In the genomic region with DNA sequence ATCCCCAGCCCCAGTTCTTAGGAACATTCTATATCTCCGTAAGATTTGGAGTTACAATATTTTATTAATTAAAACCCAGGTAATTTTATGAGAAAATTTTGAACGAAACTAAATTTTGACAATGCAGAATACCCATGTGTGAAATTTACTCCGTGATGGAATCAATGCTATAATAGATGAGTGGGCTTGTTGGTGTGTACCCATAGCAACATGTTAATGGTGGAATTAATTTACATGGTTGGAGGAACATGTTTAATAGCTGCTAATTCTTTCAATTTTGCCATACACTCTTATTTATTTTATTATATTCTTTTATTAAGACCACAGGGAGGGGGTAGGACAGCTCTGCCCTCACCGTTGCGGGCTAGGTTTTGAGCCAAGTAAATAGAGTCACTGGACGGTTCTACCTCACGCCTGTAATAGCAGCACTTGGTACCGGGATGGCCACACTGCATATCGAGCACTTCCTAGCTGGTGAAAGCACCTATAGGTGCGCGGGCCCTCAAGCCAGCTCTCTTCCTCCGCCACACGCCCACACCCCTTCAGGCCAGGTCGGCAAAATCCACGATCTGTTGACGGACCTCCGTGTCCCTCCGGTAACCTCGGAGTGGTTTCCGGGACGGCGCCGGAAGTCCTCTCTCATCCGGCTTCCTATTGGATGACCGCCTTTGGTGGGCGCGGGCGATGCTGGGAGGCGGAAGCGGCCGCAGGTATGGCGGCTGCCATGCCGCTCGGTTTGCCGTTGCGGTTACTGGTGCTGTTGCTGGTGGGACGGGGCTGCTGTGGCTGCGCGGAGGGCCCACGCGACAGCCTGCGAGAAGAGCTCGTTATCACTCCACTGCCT, we compare ENCODE assay signal across 8 mouse cellular contexts. TPM values are rescaled to one million over a fixed set of nuclear protein-coding genes. Genes with fewer than 3 reads are reported as not detected.
DNase-seq lines count a peak whose midpoint lies in the region; ATAC-seq and TF ChIP-seq lines count a peak whose summit lies in the region.

A gene (plus strand): TSS at position 674 of the 844 bp plus-strand sequence.

- peak; percentile 95 for ATAC-seq in forebrain, embryonic 12.5 days (ENCODE audit: low FRiP score)
- peak; percentile 96 for ATAC-seq in heart, embryonic 16.5 days (replicated peaks; ENCODE audit: extremely low read depth, insufficient read depth, low FRiP score)
- ATAC-seq in liver, embryonic 15.5 days (ENCODE audit: insufficient read depth), result peak; percentile 90
- ATAC-seq in neural tube, embryonic 11.5 days (ENCODE audit: insufficient read depth, low FRiP score, low TSS enrichment), result peak; percentile 96
- ATAC-seq in stomach, embryonic 16.5 days (ENCODE audit: insufficient read depth, low FRiP score), result peak; percentile 92

- H3K4me1 ChIP-seq in E14TG2a.4 (replicated peaks; ENCODE audit: low read depth, low read length), result peaks cover 33% of the 10 kb centered on the region
- H3K4me1 ChIP-seq in forebrain, embryonic 12.5 days, result peaks cover 14% of the 10 kb centered on the region
- H3K4me1 ChIP-seq in heart, embryonic 16.5 days (ENCODE audit: control insufficient read depth, insufficient read depth, low read length), result peaks cover 12% of the 10 kb centered on the region
- peaks cover 23% of the 10 kb centered on the region for H3K4me1 ChIP-seq in liver, embryonic 15.5 days (replicated peaks)
- peaks cover 8% of the 10 kb centered on the region for H3K4me1 ChIP-seq in neural tube, embryonic 11.5 days (ENCODE audit: control insufficient read depth, insufficient read depth, low read length)
- peaks cover 12% of the 10 kb centered on the region for H3K4me1 ChIP-seq in stomach, embryonic 16.5 days (ENCODE audit: control insufficient read depth, insufficient read depth, low read length)

- peak within 1 kb of the TSS; percentile 95 for H3K4me3 ChIP-seq in E14TG2a.4 (replicated peaks; ENCODE audit: low read length)
- peak within 1 kb of the TSS; percentile 89 for H3K4me3 ChIP-seq in forebrain, embryonic 12.5 days (replicated peaks)
- peak within 1 kb of the TSS; percentile 90 for H3K4me3 ChIP-seq in heart, embryonic 16.5 days (ENCODE audit: low read length)
- peak within 1 kb of the TSS; percentile 88 for H3K4me3 ChIP-seq in liver, embryonic 15.5 days (replicated peaks)
- peak within 1 kb of the TSS; percentile 89 for H3K4me3 ChIP-seq in neural tube, embryonic 11.5 days (ENCODE audit: low read depth, low read length)
- peak within 1 kb of the TSS; percentile 94 for H3K4me3 ChIP-seq in stomach, embryonic 16.5 days (replicated peaks; ENCODE audit: low read length)

- peaks cover 34% of the 10 kb centered on the region for H3K36me3 ChIP-seq in E14TG2a.4 (ENCODE audit: insufficient read depth, low read length)
- H3K36me3 ChIP-seq in forebrain, embryonic 12.5 days (replicated peaks), result peaks cover 22% of the 10 kb centered on the region
- peaks cover 14% of the 10 kb centered on the region for H3K36me3 ChIP-seq in heart, embryonic 16.5 days (ENCODE audit: control insufficient read depth, insufficient read depth)
- H3K36me3 ChIP-seq in liver, embryonic 15.5 days (replicated peaks), result peaks cover 22% of the 10 kb centered on the region
- H3K36me3 ChIP-seq in neural tube, embryonic 11.5 days (ENCODE audit: control insufficient read depth, insufficient read depth, low read length), result peaks cover 3% of the 10 kb centered on the region; the same call in 1 of the 2 replicates
- H3K36me3 ChIP-seq in stomach, embryonic 16.5 days (ENCODE audit: control insufficient read depth, insufficient read depth, low read length), result peaks cover 2% of the 10 kb centered on the region; the same call in 1 of the 2 replicates

- peak; percentile 76 for DNase-seq in c-Kit-positive CD71-positive TER-119-negative erythroid progenitor cells, embryonic 14.5 days (ENCODE audit: low read depth)
- peak; percentile 91 to 93 for DNase-seq in kidney, postnatal 36 days
- DNase-seq in neural tube, embryonic 11.5 days (ENCODE audit: low spot score), result peak; percentile 87

- H3K9ac ChIP-seq in forebrain, embryonic 12.5 days, result peak within 1 kb of the TSS; percentile 74
- H3K9ac ChIP-seq in heart, embryonic 16.5 days (ENCODE audit: low read length), result peak within 1 kb of the TSS; percentile 85
- peak within 1 kb of the TSS; percentile 70 for H3K9ac ChIP-seq in liver, embryonic 15.5 days
- H3K9ac ChIP-seq in neural tube, embryonic 11.5 days (ENCODE audit: low read length), result peak within 1 kb of the TSS; percentile 76
- H3K9ac ChIP-seq in stomach, embryonic 16.5 days (ENCODE audit: low read length), result peak within 1 kb of the TSS; percentile 85

- H3K27me3 ChIP-seq in E14TG2a.4 (ENCODE audit: insufficient read depth, low read length), result no peaks in the 10 kb centered on the region
- H3K27me3 ChIP-seq in forebrain, embryonic 12.5 days, result 0 out of 2 replicates have a peak, but pooled peaks cover 5% of the 10 kb centered on the region
- no peaks in the 10 kb centered on the region for H3K27me3 ChIP-seq in heart, embryonic 16.5 days (ENCODE audit: control insufficient read depth, insufficient read depth, low read length)
- H3K27me3 ChIP-seq in liver, embryonic 15.5 days, result no peaks in the 10 kb centered on the region
- H3K27me3 ChIP-seq in neural tube, embryonic 11.5 days (ENCODE audit: control insufficient read depth, insufficient read depth, low read length), result no peaks in the 10 kb centered on the region
- no peaks in the 10 kb centered on the region for H3K27me3 ChIP-seq in stomach, embryonic 16.5 days (ENCODE audit: control insufficient read depth, insufficient read depth, low read length)

- no peak for TF ChIP-seq CTCF in E14TG2a.4 (conservative IDR thresholded peaks at IDR 0.05; ENCODE audit: low read length)

- H3K4me2 ChIP-seq in forebrain, embryonic 12.5 days, result peak within 1 kb of the TSS; percentile 97
- peak within 1 kb of the TSS; percentile 78 for H3K4me2 ChIP-seq in heart, embryonic 16.5 days (ENCODE audit: low read depth, low read length)
- H3K4me2 ChIP-seq in liver, embryonic 15.5 days, result peak within 1 kb of the TSS; percentile 91
- peak within 1 kb of the TSS; percentile 95 for H3K4me2 ChIP-seq in neural tube, embryonic 11.5 days (ENCODE audit: low read depth)
- H3K4me2 ChIP-seq in stomach, embryonic 16.5 days (ENCODE audit: low read depth, low read length), result peak within 1 kb of the TSS; percentile 97

- peak within 1 kb of the TSS; percentile 46; the same call in 1 of the 2 replicates for H3K27ac ChIP-seq in forebrain, embryonic 12.5 days
- H3K27ac ChIP-seq in heart, embryonic 16.5 days (ENCODE audit: low read length), result peak within 1 kb of the TSS; percentile 73
- peak within 1 kb of the TSS; percentile 56; the same call in 1 of the 2 replicates for H3K27ac ChIP-seq in liver, embryonic 15.5 days (replicated peaks)
- no peak within 1 kb of the TSS for H3K27ac ChIP-seq in neural tube, embryonic 11.5 days (ENCODE audit: low read depth, low read length)
- peak within 1 kb of the TSS; percentile 64 for H3K27ac ChIP-seq in stomach, embryonic 16.5 days (ENCODE audit: low read length)

- peaks cover 4% of the 10 kb centered on the region; the same call in 1 of the 2 replicates for H3K9me3 ChIP-seq in E14TG2a.4 (ENCODE audit: low read length)
- no peaks in the 10 kb centered on the region for H3K9me3 ChIP-seq in forebrain, embryonic 12.5 days
- H3K9me3 ChIP-seq in heart, embryonic 16.5 days (replicated peaks; ENCODE audit: control insufficient read depth, low read length), result no peaks in the 10 kb centered on the region
- no peaks in the 10 kb centered on the region for H3K9me3 ChIP-seq in liver, embryonic 15.5 days (replicated peaks)
- H3K9me3 ChIP-seq in neural tube, embryonic 11.5 days (ENCODE audit: control insufficient read depth, low read length), result no peaks in the 10 kb centered on the region
- no peaks in the 10 kb centered on the region for H3K9me3 ChIP-seq in stomach, embryonic 16.5 days (replicated peaks; ENCODE audit: control insufficient read depth, low read length)

- 4% methylated on average over 43 of the region's 43 CpGs for whole genome bisulfite sequencing in forebrain, embryonic 12.5 days
- 4% methylated on average over 43 of the region's 43 CpGs for WGBS in heart, embryonic 16.5 days
- 3% methylated on average over 43 of the region's 43 CpGs for WGBS in liver, embryonic 15.5 days (ENCODE audit: insufficient replicate concordance)
- 4% methylated on average over 43 of the region's 43 CpGs for whole genome bisulfite sequencing in neural tube, embryonic 11.5 days
- 4% methylated on average over 43 of the region's 43 CpGs for WGBS in stomach, embryonic 16.5 days

RNA-seq across cellular contexts. Expression of the gene that starts here (rescaled TPM):
- polyA plus RNA-seq in forebrain, embryonic 12.5 days (2016; fragmentation: Nextera tagmentation; extraction: Ambion mirVana), result 43.3 and 45.2 TPM in 2 replicates
- polyA plus RNA-seq in heart, embryonic 16.5 days (2015; fragmentation: Nextera tagmentation; extraction: Ambion mirVana), result 45.3 and 46.2 TPM in 2 replicates
- 23.6 and 25.9 TPM in 2 replicates for polyA plus RNA-seq in liver, embryonic 15.5 days (2015; fragmentation: Nextera tagmentation; extraction: Ambion mirVana)
- polyA plus RNA-seq in neural tube, embryonic 11.5 days (2014; fragmentation: Nextera tagmentation; extraction: Ambion mirVana), result 55.0 and 57.4 TPM in 2 replicates
- 69.6 and 72.9 TPM in 2 replicates for polyA plus RNA-seq in stomach, embryonic 16.5 days (2015; fragmentation: Nextera tagmentation; extraction: Ambion mirVana)
